Mouse (Mus musculus) spleen, adult 2 months (tissue): ENCODE results near the gene Slc25a51.

Experiments
- CTCF ChIP-seq: fragments of 200-500 bp; IDR thresholded peaks from 2 replicates; pipeline ENCODE4 v1.5.1; 2011; ENCODE audit warnings: mild to moderate bottlenecking, inconsistent platforms; ENCODE audit not compliant: insufficient read depth, insufficient read length, insufficient replicate concordance; ENCODE audit errors: extremely low read depth
- POLR2A ChIP-seq: fragments of 200-500 bp; IDR thresholded peaks from 2 replicates; pipeline ENCODE4 v1.6.1; 2011; ENCODE audit warnings: low read depth, low read length, inconsistent platforms

GRCm38 (mm10) chr4:45429451-45429850 lies 20.9 kb upstream of the Slc25a51 start:
- no peak for TF ChIP-seq CTCF
- no peak for TF ChIP-seq POLR2A
